Mouse (Mus musculus) thymus, adult 2 months (tissue): ENCODE data around the gene Nacad. TPM values are rescaled to one million over a fixed set of nuclear protein-coding genes. Genes with fewer than 3 reads are reported as not detected.

Experiments used
- DNase-seq: peaks from one replicate; pipeline ENCODE4 v3.0.0; 2021
- H3K27ac ChIP-seq: fragments of 200-500 bp; 2 replicates; pipeline ENCODE4 v1.5.1; 2012; ENCODE audit warnings: low read length, control low read depth; ENCODE audit not compliant: control insufficient read depth, insufficient read depth
- H3K27me3 ChIP-seq: fragments of 200-500 bp; 2 replicates; pipeline ENCODE4 v1.6.1; 2012; ENCODE audit warnings: mild to moderate bottlenecking, low read length, moderate library complexity, mixed read lengths; ENCODE audit not compliant: control insufficient read depth, insufficient read depth
- H3K36me3 ChIP-seq: fragments of 200-500 bp; 2 replicates; pipeline ENCODE4 v1.6.1; 2012; ENCODE audit warnings: mild to moderate bottlenecking, low read length, moderate library complexity; ENCODE audit not compliant: control insufficient read depth, insufficient read depth
- H3K4me1 ChIP-seq: fragments of 200-500 bp; replicated peaks from 2 replicates; pipeline ENCODE4 v1.6.1; 2012; ENCODE audit warnings: low read length; ENCODE audit not compliant: control insufficient read depth, insufficient read depth
- H3K4me3 ChIP-seq: fragments of 200-500 bp; 2 replicates; pipeline ENCODE4 v1.5.1; 2012; ENCODE audit warnings: mild to moderate bottlenecking, low read length, control low read depth, moderate library complexity; ENCODE audit not compliant: control insufficient read depth, insufficient read depth
- CTCF ChIP-seq: fragments of 200-500 bp; IDR thresholded peaks from 2 replicates; pipeline ENCODE4 v1.5.1; 2012; ENCODE audit warnings: mild to moderate bottlenecking, control low read depth, low read length, moderate library complexity, borderline replicate concordance; ENCODE audit not compliant: control insufficient read depth, poor library complexity, insufficient read depth; ENCODE audit errors: extremely low read depth
- POLR2A ChIP-seq: fragments of 200-500 bp; IDR thresholded peaks from 2 replicates; pipeline ENCODE4 v1.6.1; 2012; ENCODE audit warnings: mild to moderate bottlenecking, low read length, control low read depth, moderate library complexity; ENCODE audit not compliant: control insufficient read depth, poor library complexity, insufficient read depth; ENCODE audit errors: extremely low read depth
- WGBS: fragments of 180-500 bp; shearing (Covaris S2); methylation state at CpG from one replicate; pipeline ENCODE4 v1.1.7; 2018; 5-methylcytosine and 5-hydroxymethylcytosine counted together
- polyA plus RNA-seq: library from polyadenylated mRNA; depleted of rRNA; stranded (reverse); fragments of >200 nt; gene quantifications from 2 replicates; pipeline ENCODE4 v1.2.3, GENCODE M21; 2012

Nacad gene
- polyA plus RNA-seq, 1 experiment: 0.36 TPM

DNA sequence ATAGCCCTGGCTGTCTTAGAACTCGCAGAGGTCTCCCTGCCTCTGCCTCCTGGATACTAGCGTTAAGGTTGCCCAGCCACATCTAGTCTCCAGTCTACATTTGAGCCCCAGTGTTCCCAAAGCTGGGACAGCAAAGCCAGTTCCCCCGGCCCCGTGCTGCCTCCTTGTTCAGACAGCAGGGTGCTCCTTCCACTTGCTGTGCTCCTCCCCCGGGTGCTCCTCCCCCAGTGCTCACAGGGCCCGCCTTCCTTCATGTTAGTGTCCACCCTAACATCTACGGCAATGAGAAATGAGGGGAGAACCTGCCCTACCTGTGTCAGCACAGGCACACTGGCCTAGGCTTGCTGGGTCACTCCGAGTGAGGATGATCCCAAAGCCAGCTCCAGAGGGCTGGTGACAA lies 20.1 kb downstream of the Nacad start:
- H3K27me3 ChIP-seq: no peaks in the 10 kb centered on the region
- H3K4me1 ChIP-seq: peaks cover 5% of the 10 kb centered on the region
- DNase-seq: no peak
- 97% methylated on average over 8 of the region's 8 CpGs for WGBS
- H3K36me3 ChIP-seq: peaks cover 86% of the 10 kb centered on the region
- H3K27ac ChIP-seq: no peak overlapping the region
- H3K4me3 ChIP-seq: no peak overlapping the region
- no peak for TF ChIP-seq POLR2A
- TF ChIP-seq CTCF: no peak

DNA sequence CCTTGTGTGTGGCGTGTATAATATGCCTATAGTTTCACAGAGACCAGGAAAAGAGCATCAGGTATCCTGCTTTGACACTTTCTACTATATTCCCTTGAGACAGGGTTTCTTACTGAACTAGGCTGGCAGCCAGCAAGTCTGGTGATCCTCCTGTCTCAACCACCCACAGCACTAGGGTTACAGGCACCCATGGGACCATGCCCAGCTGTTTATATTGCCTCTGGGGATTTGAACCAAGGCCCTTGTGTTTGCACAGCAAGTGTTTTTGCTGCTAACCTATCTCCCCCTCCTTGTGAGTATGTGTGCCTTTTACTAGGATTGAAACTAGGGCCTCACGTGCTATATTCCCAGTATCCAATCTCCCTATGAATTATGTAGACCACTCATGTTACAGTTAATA lies 24.3 kb downstream of the Nacad start:
- H3K27ac ChIP-seq: no peak overlapping the region
- H3K36me3 ChIP-seq: peaks cover 79% of the 10 kb centered on the region
- peaks cover 5% of the 10 kb centered on the region for H3K4me1 ChIP-seq
- H3K4me3 ChIP-seq: no peak overlapping the region
- no peak for TF ChIP-seq POLR2A
- no peak for TF ChIP-seq CTCF
- H3K27me3 ChIP-seq: no peaks in the 10 kb centered on the region
- 94% methylated on average over 2 of the region's 2 CpGs for WGBS
- no peak for DNase-seq

DNA sequence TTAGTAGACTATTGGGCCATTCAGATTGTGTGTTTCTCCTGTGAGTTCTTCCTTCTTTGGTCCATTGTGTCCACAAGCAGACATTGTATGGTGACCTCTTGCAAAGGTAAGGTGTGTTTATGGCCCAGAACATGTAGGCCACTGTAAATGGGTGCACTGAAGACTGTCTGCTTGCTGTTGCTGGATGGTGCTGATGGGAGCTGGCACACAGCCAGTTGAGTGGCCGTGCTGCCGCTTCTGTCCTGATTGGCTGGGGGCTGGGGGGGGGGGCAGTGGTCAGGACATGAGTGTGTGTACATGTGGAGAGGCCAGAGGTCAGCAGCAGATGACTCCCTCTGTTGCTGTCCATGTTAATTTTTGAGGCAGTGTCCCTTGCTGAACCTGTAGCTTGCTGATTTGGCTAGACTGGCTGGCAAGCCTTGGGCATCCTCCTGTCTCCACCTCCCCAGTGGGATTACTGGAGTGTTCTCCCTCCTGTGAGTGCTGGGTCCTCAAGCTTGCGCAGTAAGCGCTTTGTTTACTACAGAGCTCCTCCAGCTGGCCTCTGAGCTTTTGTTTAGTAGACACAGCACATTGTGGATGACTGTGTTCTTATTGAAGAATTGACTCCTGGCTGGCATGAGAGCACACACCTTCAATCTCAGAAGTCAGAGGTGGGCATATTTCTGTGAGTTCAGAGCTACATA lies 25.6 kb downstream of the Nacad start:
- Histone ChIP-seq H3K27ac (no peak overlapping the region), H3K27me3 (no peaks in the 10 kb centered on the region), H3K4me3 (no peak overlapping the region), H3K36me3 (peaks cover 79% of the 10 kb centered on the region), H3K4me1 (no peaks in the 10 kb centered on the region)
- 97% methylated on average over 4 of the region's 4 CpGs for WGBS
- DNase-seq: no peak
- TF ChIP-seq CTCF: no peak
- no peak for TF ChIP-seq POLR2A

DNA sequence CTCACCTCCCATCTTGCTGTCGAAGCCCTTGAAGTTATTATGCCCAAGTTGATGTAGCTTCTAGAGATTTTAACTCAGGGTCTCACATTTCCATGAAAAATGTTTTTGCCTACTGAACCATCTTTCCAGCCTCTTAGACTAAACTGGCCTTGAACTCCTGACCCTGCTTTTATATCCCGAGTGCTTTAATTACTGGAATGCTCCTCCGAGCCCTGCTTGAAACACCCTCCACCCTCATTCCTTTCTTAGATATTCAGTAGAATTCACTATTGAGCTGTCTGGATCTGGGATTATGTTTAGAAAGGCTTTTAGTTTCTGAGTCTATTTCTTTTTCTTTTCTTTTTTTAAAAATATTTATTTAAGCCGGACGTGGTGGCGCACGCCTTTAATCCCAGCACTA lies 26.5 kb downstream of the Nacad start:
- H3K27ac ChIP-seq: no peak overlapping the region
- TF ChIP-seq CTCF (no peak), POLR2A (no peak)
- no peak overlapping the region for H3K4me3 ChIP-seq
- 97% methylated on average over 7 of the region's 7 CpGs for WGBS
- peaks cover 78% of the 10 kb centered on the region for H3K36me3 ChIP-seq
- H3K27me3 ChIP-seq: no peaks in the 10 kb centered on the region
- H3K4me1 ChIP-seq: no peaks in the 10 kb centered on the region
- DNase-seq: no peak

DNA sequence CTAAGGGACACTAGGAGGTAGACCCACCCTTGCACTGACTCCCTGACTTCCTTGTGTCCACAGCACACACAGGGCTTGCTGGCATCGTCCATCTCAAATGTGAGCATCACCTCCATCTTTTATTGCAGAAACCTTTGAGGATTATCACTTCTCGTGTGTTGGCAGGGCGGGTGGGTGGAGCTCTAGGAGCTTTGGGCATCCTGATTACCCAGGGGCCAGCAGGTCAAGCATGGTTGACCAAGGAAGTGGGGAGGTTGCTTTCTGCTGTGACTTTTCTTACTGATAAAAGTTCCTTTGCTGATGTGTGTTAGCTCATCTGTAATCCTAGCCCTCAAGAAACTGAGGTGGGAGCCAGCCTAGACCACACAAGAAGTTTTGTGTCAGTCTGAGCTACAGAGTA lies 29.7 kb downstream of the Nacad start:
- Histone ChIP-seq H3K27ac (no peak overlapping the region), H3K36me3 (peaks cover 84% of the 10 kb centered on the region), H3K27me3 (no peaks in the 10 kb centered on the region), H3K4me3 (no peak overlapping the region), H3K4me1 (no peaks in the 10 kb centered on the region)
- no peak for DNase-seq
- WGBS: 90% methylated on average over 3 of the region's 3 CpGs
- TF ChIP-seq CTCF: no peak
- no peak for TF ChIP-seq POLR2A

DNA sequence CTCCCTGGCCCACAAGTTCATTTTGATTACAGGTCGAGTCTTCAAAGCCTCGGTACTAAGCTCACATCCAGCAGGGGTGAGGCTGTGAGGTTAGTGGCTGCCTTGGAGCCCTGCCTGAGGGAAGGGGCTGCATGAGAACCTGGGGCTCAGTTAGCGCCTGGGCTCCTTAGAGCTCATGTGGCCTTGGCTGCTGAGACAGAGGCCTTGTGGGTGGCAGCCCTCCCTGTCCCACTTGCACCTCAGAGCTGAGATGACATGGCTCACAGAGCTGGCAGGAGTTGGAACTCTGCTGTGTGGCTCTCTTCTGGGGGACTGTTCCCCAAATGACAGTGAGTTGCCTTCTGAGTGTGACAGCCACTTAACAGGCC lies 36.5 kb downstream of the Nacad start:
- H3K36me3 ChIP-seq: peaks cover 57% of the 10 kb centered on the region
- no peak overlapping the region for H3K27ac ChIP-seq
- WGBS: 37% methylated on average over 3 of the region's 3 CpGs
- H3K4me1 ChIP-seq: peaks cover 27% of the 10 kb centered on the region
- TF ChIP-seq CTCF: no peak
- no peak for TF ChIP-seq POLR2A
- H3K27me3 ChIP-seq: no peaks in the 10 kb centered on the region
- no peak for DNase-seq
- H3K4me3 ChIP-seq: no peak overlapping the region
